Mouse (Mus musculus): ENCODE results near the gene Hk1. TPM values are rescaled to one million over a fixed set of nuclear protein-coding genes. Genes with fewer than 3 reads are reported as not detected.

Hk1 gene
- polyA plus RNA-seq, 1 experiment, result 60.9 TPM

DNA sequence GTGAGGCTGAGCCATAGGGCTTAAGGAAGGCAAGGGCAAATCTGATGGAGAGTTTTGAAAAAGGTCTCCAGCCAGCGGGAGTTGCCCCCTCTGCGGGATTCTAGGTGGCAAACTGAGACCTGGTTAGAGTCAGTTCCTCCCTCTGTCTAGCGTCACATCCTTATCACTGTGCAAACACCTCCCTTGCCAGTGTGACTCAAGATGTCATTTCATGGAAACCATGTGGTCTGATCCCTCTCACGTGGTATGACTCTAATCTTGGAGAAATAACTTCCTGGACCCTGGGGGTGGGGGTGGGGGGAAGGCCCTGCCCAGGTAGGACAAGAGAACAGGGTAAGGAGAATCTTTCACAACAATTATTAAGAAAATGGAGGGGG, 33.9 kb upstream of the Hk1 start:
- no peaks in the 10 kb centered on the region for H3K36me3 ChIP-seq (ENCODE audit: control insufficient read depth, insufficient read depth, low read length)
- H3K4me3 ChIP-seq (ENCODE audit: insufficient read depth, low read depth, low read length), result no peak overlapping the region
- peak overlapping the region; percentile 67; the same call in 1 of the 2 replicates for H3K27ac ChIP-seq (ENCODE audit: insufficient read depth, low read depth, low read length)
- no peak for DNase-seq
- TF ChIP-seq POLR2A (IDR thresholded peaks at IDR 0.05; ENCODE audit: low read depth, low read length), result no peak
- TF ChIP-seq CTCF (conservative IDR thresholded peaks at IDR 0.05; ENCODE audit: insufficient read depth, insufficient read length, low read depth, low read length), result no peak
- H3K27me3 ChIP-seq (replicated peaks; ENCODE audit: control insufficient read depth, insufficient read depth, low read length), result no peaks in the 10 kb centered on the region
- 45% methylated on average over 4 of the region's 4 CpGs for WGBS
- peaks cover 6% of the 10 kb centered on the region; the same call in 1 of the 2 replicates for H3K4me1 ChIP-seq (ENCODE audit: control insufficient read depth, insufficient read depth, low read length)

DNA sequence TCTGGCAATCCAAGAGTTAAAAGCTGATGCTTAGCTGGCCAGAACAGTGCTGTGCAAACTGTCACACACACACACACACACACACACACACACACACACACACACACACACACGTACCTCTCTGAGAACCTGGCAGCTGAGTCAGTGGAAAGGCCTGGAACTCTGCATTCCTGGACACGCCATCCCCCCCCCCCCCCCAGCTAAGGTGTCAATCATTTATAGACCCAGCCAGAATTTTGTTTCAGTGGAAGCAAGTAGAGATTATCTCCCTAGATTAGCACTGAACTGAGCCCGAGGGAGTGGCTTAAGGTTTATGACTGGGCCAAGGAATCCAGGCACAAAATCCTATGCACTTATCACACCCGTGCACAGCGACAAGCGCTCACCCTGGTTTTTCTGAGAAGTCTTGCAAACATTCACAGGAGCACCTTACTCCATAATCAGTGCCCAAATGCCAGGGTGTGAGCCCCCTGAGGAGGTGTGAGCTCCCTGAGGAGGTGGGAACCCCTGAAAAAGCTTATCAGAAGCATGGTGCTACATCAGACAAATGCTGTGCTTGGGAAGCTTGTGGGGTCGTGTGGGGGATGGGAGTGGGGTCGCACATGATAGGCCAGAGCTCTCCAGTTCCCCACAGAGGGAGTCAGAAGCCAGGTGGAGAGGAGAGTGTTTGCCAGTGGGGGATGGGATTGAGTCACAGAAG, 33.3 kb upstream of the Hk1 start:
- no peak for TF ChIP-seq CTCF (conservative IDR thresholded peaks at IDR 0.05; ENCODE audit: insufficient read depth, insufficient read length, low read depth, low read length)
- TF ChIP-seq POLR2A (IDR thresholded peaks at IDR 0.05; ENCODE audit: low read depth, low read length), result no peak
- Histone ChIP-seq H3K27ac (ENCODE audit: insufficient read depth, low read depth, low read length) (peak overlapping the region; percentile 67), H3K4me1 (ENCODE audit: control insufficient read depth, insufficient read depth, low read length) (peaks cover 6% of the 10 kb centered on the region; the same call in 1 of the 2 replicates), H3K4me3 (ENCODE audit: insufficient read depth, low read depth, low read length) (no peak overlapping the region), H3K36me3 (ENCODE audit: control insufficient read depth, insufficient read depth, low read length) (no peaks in the 10 kb centered on the region), H3K27me3 (replicated peaks; ENCODE audit: control insufficient read depth, insufficient read depth, low read length) (no peaks in the 10 kb centered on the region)
- DNase-seq, result peak; percentile 56
- WGBS, result 11% methylated on average over 8 of the region's 8 CpGs

DNA sequence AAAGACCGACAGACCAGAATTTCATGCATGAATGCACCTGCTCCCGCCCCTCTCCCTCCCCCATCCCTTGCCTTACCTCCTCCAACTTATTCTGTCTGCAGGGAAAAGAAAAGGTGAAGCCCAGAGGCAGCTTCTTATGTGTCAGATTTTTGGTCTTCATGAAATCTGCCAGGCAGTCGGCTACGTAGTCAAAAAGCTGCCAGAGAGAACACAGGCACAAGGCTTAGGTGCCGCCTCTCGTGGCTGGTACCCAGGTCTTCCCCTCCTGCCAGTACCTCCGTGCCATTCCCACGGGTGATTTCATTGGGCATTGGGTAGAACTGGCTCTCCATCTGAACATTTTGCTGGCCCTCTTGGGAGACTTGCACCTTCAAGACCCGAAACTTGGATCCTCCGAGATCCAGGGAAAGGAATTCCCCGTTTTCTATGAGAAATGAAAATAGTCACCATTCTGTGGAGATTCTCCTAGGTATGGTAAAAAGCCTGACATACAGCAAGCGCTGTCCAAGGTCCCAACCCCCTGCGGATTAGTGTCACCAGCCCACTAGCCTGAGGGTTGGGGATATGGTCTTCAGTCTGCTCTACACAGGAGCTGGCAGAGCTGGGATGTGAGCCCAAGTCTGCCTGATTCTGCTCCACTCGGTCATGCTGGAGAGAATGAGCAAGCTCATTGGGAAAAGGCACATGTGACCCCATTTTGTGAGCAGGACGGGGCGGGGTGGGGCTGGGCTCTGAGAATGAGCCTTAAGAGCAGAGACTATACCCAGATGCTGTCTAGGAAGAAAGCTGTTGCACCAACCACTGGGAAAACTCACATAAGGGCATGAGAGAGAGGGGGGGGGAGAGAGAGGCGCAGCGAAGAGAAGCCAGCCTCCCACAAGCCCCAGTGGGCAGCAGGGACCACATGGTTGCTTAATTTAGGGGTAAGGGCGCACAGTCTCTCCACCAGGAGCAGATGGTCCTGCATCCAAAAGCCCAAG, 32.0 kb upstream of the Hk1 start:
- 68% methylated on average over 19 of the region's 19 CpGs for WGBS
- H3K27me3 ChIP-seq (replicated peaks; ENCODE audit: control insufficient read depth, insufficient read depth, low read length), result no peaks in the 10 kb centered on the region
- H3K4me3 ChIP-seq (ENCODE audit: insufficient read depth, low read depth, low read length), result no peak overlapping the region
- H3K4me1 ChIP-seq (ENCODE audit: control insufficient read depth, insufficient read depth, low read length), result peaks cover 6% of the 10 kb centered on the region; the same call in 1 of the 2 replicates
- no peaks in the 10 kb centered on the region for H3K36me3 ChIP-seq (ENCODE audit: control insufficient read depth, insufficient read depth, low read length)
- H3K27ac ChIP-seq (ENCODE audit: insufficient read depth, low read depth, low read length), result no peak overlapping the region
- no peak for DNase-seq
- TF ChIP-seq POLR2A (IDR thresholded peaks at IDR 0.05; ENCODE audit: low read depth, low read length) (no peak), CTCF (conservative IDR thresholded peaks at IDR 0.05; ENCODE audit: insufficient read depth, insufficient read length, low read depth, low read length) (no peak)

DNA sequence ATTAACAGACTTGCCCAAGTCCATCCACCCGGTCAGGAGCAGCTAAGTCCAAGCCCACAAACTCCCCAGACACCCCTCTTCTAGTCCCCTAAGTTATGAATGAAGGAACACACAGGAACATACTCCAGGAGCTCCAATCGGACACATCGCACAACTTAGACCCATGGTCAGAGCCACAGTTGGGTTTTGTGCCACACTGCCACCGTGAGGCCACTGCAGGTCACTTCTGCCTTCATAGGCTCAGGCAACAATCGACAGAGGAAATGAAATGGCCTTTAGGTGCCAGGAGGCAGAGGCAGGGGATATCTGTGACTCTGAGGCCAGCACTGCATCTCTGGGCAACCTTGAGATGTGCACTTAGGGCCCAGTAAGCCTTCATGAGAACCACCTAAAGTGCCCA, 31.2 kb upstream of the Hk1 start:
- H3K36me3 ChIP-seq (ENCODE audit: control insufficient read depth, insufficient read depth, low read length), result no peaks in the 10 kb centered on the region
- no peak overlapping the region for H3K27ac ChIP-seq (ENCODE audit: insufficient read depth, low read depth, low read length)
- H3K27me3 ChIP-seq (replicated peaks; ENCODE audit: control insufficient read depth, insufficient read depth, low read length), result no peaks in the 10 kb centered on the region
- TF ChIP-seq POLR2A (IDR thresholded peaks at IDR 0.05; ENCODE audit: low read depth, low read length) (no peak), CTCF (conservative IDR thresholded peaks at IDR 0.05; ENCODE audit: insufficient read depth, insufficient read length, low read depth, low read length) (peak; percentile 89)
- peak; percentile 73 for DNase-seq
- WGBS, result 4% methylated on average over 5 of the region's 5 CpGs
- H3K4me3 ChIP-seq (ENCODE audit: insufficient read depth, low read depth, low read length), result no peak overlapping the region
- peaks cover 6% of the 10 kb centered on the region; the same call in 1 of the 2 replicates for H3K4me1 ChIP-seq (ENCODE audit: control insufficient read depth, insufficient read depth, low read length)

DNA sequence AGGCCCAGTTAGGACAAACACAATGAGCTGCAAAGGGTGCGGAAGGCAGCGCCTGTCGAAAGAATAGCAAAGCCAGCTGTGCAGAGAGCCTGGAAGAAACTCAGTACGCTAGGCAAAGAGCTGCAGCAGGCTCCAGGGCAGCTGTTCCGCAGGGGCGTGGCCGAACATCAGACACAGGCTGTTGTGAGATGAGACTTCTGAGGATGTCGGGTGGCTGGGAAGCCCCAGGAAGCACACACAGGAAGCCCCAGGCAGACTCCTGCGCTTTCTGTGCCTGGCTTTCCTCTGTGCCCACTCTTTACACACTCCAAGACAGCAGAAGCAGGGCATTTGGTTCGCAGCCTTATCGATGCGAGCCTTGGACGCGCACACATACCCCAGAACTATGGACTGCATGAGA, 25.2 kb upstream of the Hk1 start:
- Histone ChIP-seq H3K4me3 (ENCODE audit: insufficient read depth, low read depth, low read length) (no peak overlapping the region), H3K27me3 (replicated peaks; ENCODE audit: control insufficient read depth, insufficient read depth, low read length) (no peaks in the 10 kb centered on the region), H3K4me1 (ENCODE audit: control insufficient read depth, insufficient read depth, low read length) (no peaks in the 10 kb centered on the region), H3K36me3 (ENCODE audit: control insufficient read depth, insufficient read depth, low read length) (no peaks in the 10 kb centered on the region), H3K27ac (ENCODE audit: insufficient read depth, low read depth, low read length) (no peak overlapping the region)
- no peak for TF ChIP-seq CTCF (conservative IDR thresholded peaks at IDR 0.05; ENCODE audit: insufficient read depth, insufficient read length, low read depth, low read length)
- TF ChIP-seq POLR2A (IDR thresholded peaks at IDR 0.05; ENCODE audit: low read depth, low read length), result no peak
- 41% methylated on average over 14 of the region's 14 CpGs for WGBS
- no peak for DNase-seq

DNA sequence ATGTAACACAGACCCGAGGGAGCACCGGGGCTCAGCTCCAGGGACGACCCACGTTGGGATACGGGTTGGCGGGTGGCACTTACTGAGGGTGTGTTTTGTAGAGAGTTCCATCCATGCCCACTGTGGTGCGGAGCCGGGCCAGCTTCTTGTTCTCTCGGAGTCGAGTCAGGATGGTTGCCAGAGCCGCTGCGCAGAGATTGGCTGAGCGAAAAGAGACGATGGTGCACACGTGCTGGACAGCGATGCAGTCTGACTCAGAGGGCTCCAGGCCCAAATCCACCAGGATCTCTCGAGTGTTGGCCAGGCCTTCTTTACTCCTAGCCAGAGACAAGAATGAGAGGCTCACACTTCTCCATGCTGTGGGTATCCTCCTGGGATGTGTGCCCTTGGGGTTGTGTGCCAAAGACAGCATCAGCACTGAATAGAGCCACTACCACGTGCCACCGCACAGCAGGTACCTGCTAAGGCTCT, 22.0 kb upstream of the Hk1 start:
- Histone ChIP-seq H3K4me3 (ENCODE audit: insufficient read depth, low read depth, low read length) (no peak overlapping the region), H3K27ac (ENCODE audit: insufficient read depth, low read depth, low read length) (no peak overlapping the region), H3K27me3 (replicated peaks; ENCODE audit: control insufficient read depth, insufficient read depth, low read length) (no peaks in the 10 kb centered on the region), H3K36me3 (ENCODE audit: control insufficient read depth, insufficient read depth, low read length) (no peaks in the 10 kb centered on the region), H3K4me1 (ENCODE audit: control insufficient read depth, insufficient read depth, low read length) (no peaks in the 10 kb centered on the region)
- DNase-seq, result no peak
- TF ChIP-seq CTCF (conservative IDR thresholded peaks at IDR 0.05; ENCODE audit: insufficient read depth, insufficient read length, low read depth, low read length), result no peak
- no peak for TF ChIP-seq POLR2A (IDR thresholded peaks at IDR 0.05; ENCODE audit: low read depth, low read length)
- WGBS, result 68% methylated on average over 19 of the region's 19 CpGs

DNA sequence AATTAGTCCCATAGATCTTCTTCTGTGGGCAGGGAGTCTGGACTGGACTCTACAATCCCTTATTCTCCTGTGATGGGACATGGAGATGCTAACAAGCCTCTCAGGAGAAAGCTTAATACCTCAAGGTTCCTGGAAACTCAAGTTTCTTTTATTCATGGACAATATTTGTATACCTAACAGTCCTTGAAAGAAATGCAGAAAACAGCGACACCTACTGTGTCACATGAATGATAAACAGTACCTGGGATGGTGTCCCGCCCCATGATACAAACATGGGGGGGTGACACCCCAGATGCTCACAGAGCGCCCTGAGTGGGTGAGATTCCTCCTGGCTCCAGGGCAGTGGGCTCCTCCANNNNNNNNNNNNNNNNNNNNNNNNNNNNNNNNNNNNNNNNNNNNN, 3.3 kb upstream of the Hk1 start:
- 73% methylated on average over 3 of the region's 3 CpGs for WGBS
- Histone ChIP-seq H3K27ac (ENCODE audit: insufficient read depth, low read depth, low read length) (no peak overlapping the region), H3K4me3 (ENCODE audit: insufficient read depth, low read depth, low read length) (no peak overlapping the region), H3K36me3 (ENCODE audit: control insufficient read depth, insufficient read depth, low read length) (no peaks in the 10 kb centered on the region), H3K4me1 (ENCODE audit: control insufficient read depth, insufficient read depth, low read length) (no peaks in the 10 kb centered on the region), H3K27me3 (replicated peaks; ENCODE audit: control insufficient read depth, insufficient read depth, low read length) (no peaks in the 10 kb centered on the region)
- no peak for TF ChIP-seq POLR2A (IDR thresholded peaks at IDR 0.05; ENCODE audit: low read depth, low read length)
- no peak for TF ChIP-seq CTCF (conservative IDR thresholded peaks at IDR 0.05; ENCODE audit: insufficient read depth, insufficient read length, low read depth, low read length)
- no peak for DNase-seq

Measured in kidney, adult 2 months (tissue).